Mouse (Mus musculus) embryonic facial prominence, embryonic 10.5 days (tissue): Measurements from ENCODE around the gene Kxd1. TPM values are rescaled to one million over a fixed set of nuclear protein-coding genes. Genes with fewer than 3 reads are reported as not detected.
A peak's percentile ranks its signal among the peaks of the same experiment; 100 is the strongest.

Experiments used
- DNase-seq: peaks from one replicate; pipeline ENCODE4 v3.0.0-alpha.2; 2017; ENCODE audit warnings: low spot score
- H3K27ac ChIP-seq: fragments of 300-500 bp; sonication (generic); replicated peaks from 2 replicates; pipeline ENCODE4 v1.5.1; 2016; ENCODE audit warnings: mild to moderate bottlenecking
- H3K27me3 ChIP-seq: fragments of 300-500 bp; sonication (generic); replicated peaks from 2 replicates; pipeline ENCODE4 v1.6.1; 2016; ENCODE audit warnings: low read depth, mild to moderate bottlenecking; ENCODE audit not compliant: poor library complexity, severe bottlenecking
- H3K36me3 ChIP-seq: fragments of 300-500 bp; sonication (generic); replicated peaks from 2 replicates; pipeline ENCODE4 v1.6.1; 2016; ENCODE audit warnings: mild to moderate bottlenecking, moderate library complexity
- H3K4me1 ChIP-seq: fragments of 300-500 bp; sonication (generic); 2 replicates; pipeline ENCODE4 v1.6.1; 2016
- H3K4me3 ChIP-seq: fragments of 300-500 bp; sonication (generic); 2 replicates; pipeline ENCODE4 v1.5.1; 2016; ENCODE audit warnings: mild to moderate bottlenecking, moderate library complexity
- H3K9me3 ChIP-seq: fragments of 300-500 bp; sonication (generic); 2 replicates; pipeline ENCODE4 v1.6.1; 2016; ENCODE audit warnings: mild to moderate bottlenecking
- WGBS: fragments of 180-500 bp; shearing (Covaris S2); methylation state at CpG from one replicate; pipeline ENCODE4 v1.1.7; 2016; 5-methylcytosine and 5-hydroxymethylcytosine counted together
- polyA plus RNA-seq: library from polyadenylated mRNA; unstranded; fragments of >200 nt; fragmentation: Nextera tagmentation; extraction: Ambion mirVana; gene quantifications from 2 replicates; pipeline ENCODE4 v1.2.1, GENCODE M21; 2016

The Kxd1 gene
- polyA plus RNA-seq, 1 experiment from 2014 or later, result 51.0 TPM

DNA sequence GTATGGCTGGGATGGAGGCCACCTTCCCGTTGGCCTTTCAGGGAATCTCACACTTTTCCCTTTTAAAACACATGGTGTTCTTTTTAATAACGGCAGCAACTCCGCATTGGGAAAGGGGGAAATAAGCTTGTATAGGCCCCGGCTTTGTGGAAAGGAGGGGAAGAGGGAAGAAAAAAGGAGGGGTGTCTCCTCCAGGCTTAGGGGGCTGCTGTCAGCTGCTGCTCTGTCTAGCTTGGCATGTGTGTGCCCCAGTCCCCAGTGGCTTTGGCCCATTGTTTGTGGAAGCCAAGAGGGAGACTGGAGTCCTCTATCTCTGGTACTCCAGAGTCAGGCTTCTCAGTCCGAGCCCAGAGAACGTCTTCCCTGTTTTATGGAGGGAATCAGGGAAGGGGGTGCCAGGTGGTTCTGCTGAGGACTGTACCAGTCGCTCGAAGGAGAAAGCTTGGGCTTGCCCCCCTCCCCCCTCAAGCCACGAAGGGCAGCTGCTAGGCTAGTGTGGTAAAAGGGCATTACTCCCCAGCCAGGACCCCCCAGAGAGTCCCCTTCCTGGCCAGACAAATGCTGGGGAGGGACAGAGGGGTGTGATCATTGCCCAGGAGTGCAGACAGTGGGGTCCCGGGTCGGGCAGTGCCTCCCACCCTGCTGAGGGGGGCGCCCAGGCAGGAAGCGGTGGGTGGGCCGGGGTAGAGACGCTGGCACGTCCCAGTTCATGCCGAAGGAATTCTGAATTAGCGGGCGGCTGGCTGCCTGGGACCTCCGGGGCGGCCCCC lies 32.6 kb downstream of the Kxd1 start:
- peak; percentile 59 for DNase-seq
- Histone ChIP-seq H3K27me3 (peaks cover 100% of the 10 kb centered on the region), H3K27ac (peak overlapping the region; percentile 87), H3K36me3 (peaks cover 28% of the 10 kb centered on the region), H3K9me3 (no peaks in the 10 kb centered on the region), H3K4me3 (peak overlapping the region; percentile 73), H3K4me1 (peaks cover 79% of the 10 kb centered on the region)
- 3% methylated on average over 21 of the region's 21 CpGs for WGBS

DNA sequence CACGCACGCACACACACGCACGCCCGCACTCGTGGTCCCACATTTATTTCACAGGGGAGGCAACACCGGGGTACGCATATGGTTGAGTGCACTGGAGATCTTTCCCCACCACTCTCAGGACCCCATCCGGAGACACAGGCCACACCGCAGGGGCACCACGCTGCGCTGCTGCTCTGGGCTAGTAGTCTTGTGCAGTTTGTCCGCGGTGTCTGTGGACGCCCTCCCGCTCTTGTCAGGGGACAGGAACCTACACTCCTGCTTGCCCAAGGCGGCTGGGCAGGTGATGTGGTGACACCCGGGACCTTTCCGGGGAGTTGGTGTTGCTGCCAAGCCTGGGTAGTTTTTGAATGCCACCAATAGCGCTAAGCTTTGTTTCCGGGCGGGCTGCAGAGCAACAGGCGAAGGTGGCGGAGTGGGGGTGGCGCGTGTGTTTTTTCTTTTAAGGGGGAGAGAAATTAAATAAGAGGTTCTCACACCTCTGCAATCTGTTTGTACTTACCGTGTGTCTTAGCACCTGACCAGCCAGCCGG lies 33.3 kb downstream of the Kxd1 start:
- H3K27ac ChIP-seq, result peak overlapping the region; percentile 87
- 2% methylated on average over 28 of the region's 28 CpGs for WGBS
- no peaks in the 10 kb centered on the region for H3K9me3 ChIP-seq
- peaks cover 79% of the 10 kb centered on the region for H3K4me1 ChIP-seq
- peak; percentile 60 for DNase-seq
- peaks cover 100% of the 10 kb centered on the region for H3K27me3 ChIP-seq
- H3K36me3 ChIP-seq, result peaks cover 21% of the 10 kb centered on the region
- H3K4me3 ChIP-seq, result peak overlapping the region; percentile 73

DNA sequence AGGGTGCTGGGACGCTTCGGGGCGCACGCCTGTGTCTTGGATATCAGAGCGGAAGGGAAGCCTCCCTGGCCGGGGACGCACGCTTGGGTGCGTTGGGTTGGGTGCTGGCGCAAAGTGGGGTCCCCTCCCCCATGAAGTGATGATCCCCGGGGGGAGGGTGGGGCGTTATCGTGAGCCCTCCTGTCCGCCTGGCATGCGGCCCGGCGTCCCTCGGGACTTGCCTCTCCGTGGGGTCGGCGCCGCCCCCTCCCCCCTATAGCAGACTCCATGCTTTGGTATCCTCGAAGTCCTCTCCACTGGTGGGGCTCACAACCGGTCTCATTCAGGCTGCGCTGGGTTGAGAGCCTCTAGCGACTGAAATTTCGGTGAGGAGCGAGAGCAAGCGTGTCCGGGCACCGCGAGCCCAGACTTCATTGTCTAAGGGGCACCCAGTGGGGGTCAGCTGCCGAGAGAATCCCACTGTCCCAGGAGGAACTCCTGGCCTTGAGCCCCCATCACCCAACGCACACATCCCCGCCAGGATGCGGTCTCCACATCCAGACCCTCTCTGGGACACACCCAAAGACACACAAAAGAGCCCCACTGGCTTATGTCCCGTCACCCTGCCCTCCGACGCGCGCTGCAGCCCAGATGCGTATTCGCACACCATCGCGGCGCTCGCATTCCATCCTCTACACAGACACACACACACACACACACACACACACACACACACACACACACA lies 33.9 kb downstream of the Kxd1 start:
- peaks cover 100% of the 10 kb centered on the region for H3K27me3 ChIP-seq
- DNase-seq, result peak; percentile 62

DNA sequence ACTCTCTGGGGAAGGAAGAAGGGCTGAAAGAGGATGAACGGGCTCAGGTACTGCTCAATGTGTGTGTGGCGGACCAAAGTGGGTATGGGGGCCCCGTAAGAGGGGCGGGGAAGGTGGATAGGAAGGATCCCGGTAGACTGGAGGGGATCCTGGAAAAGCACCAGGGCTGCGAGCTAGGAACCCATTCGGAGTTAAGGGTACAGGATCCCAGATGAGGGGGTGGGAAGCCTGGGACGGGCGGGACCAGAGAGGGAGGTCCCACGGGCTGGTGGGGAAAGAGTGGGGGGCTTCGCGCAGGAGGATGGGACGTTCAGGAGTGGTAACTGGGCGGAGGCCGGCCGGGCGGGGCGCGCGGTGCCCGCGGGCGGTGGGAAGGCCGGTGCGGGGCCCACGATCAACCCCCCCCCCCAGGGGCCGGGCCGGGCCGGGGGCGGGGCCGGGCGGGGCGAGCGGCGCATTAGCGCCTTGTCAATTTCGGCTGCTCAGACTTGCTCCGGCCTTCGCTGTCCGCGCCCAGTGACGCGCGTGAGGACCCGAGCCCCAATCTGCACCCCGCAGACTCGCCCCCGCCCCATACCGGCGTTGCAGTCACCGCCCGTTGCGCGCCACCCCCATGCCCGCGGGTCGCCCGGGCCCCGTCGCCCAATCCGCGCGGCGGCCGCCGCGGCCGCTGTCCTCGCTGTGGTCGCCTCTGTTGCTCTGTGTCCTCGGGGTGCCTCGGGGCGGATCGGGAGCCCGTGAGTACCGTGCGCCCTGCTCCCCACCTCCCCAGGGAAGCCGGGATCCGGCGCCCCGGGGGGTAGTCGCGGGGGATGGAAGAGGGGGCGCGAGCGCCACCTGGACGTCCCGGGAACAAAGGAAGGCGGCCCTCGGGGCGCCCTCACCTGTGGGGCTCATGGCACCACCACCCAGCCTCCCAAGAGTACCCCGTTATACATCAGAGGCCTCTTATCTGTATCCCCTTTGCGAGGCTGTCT lies 34.8 kb downstream of the Kxd1 start, which contains the start of gene Crlf1:
TSS of gene Crlf1 (plus strand) at position 495 of the 977 bp plus-strand sequence.
- peaks cover 100% of the 10 kb centered on the region for H3K27me3 ChIP-seq
- no peaks in the 10 kb centered on the region for H3K9me3 ChIP-seq
- under 1% methylated on average over 88 of the region's 93 CpGs for WGBS
- H3K4me1 ChIP-seq, result peaks cover 83% of the 10 kb centered on the region
- peaks cover 9% of the 10 kb centered on the region for H3K36me3 ChIP-seq
- H3K27ac ChIP-seq, result peak within 1 kb of the TSS; percentile 87
- peak within 1 kb of the TSS; percentile 73 for H3K4me3 ChIP-seq
- DNase-seq, result peak; percentile 75

More for the DNA sequence above, 33.9 kb downstream of the Kxd1 start:
- Histone ChIP-seq H3K36me3 (peaks cover 15% of the 10 kb centered on the region), H3K9me3 (no peaks in the 10 kb centered on the region), H3K27ac (peak overlapping the region; percentile 87), H3K4me1 (peaks cover 79% of the 10 kb centered on the region), H3K4me3 (peak overlapping the region; percentile 73)
- WGBS, result under 1% methylated on average over 47 of the region's 47 CpGs

DNA sequence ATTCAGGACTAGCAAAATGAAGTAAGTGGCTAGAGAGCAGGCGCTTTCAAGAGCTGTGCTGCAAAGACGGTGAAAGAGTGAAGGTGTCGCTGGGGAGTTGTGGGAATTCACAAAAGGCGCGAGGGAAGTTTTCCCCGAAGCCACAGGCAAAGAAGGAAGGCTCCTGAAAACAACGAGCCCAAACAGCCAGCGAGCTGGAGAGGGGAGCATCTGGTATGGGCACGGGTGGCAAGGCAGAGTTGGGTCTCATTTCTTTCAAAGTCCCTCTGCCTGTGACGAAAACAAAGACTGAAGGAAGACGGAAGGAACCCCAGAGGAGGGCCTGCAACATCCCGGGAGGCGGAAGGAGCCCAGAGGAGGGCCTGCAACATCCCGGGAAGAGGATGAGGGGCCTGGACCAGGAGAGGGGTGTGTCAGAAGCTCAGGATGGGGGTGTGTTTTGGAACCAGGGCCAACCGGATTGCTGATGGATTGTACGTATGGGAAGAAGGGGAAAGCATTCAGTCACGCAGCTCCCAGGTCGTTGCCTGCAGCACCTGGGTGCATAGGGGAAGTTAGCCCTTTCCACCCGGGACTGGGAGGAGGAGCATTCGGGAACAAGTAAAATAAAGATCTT lies 36.8 kb downstream of the Kxd1 start:
- H3K27ac ChIP-seq, result peak overlapping the region; percentile 87
- H3K27me3 ChIP-seq, result peaks cover 100% of the 10 kb centered on the region
- no peaks in the 10 kb centered on the region for H3K36me3 ChIP-seq
- peak overlapping the region; percentile 73 for H3K4me3 ChIP-seq
- peak; percentile 67 for DNase-seq
- peaks cover 100% of the 10 kb centered on the region for H3K4me1 ChIP-seq
- H3K9me3 ChIP-seq, result no peaks in the 10 kb centered on the region
- 1% methylated on average over 20 of the region's 20 CpGs for WGBS

DNA sequence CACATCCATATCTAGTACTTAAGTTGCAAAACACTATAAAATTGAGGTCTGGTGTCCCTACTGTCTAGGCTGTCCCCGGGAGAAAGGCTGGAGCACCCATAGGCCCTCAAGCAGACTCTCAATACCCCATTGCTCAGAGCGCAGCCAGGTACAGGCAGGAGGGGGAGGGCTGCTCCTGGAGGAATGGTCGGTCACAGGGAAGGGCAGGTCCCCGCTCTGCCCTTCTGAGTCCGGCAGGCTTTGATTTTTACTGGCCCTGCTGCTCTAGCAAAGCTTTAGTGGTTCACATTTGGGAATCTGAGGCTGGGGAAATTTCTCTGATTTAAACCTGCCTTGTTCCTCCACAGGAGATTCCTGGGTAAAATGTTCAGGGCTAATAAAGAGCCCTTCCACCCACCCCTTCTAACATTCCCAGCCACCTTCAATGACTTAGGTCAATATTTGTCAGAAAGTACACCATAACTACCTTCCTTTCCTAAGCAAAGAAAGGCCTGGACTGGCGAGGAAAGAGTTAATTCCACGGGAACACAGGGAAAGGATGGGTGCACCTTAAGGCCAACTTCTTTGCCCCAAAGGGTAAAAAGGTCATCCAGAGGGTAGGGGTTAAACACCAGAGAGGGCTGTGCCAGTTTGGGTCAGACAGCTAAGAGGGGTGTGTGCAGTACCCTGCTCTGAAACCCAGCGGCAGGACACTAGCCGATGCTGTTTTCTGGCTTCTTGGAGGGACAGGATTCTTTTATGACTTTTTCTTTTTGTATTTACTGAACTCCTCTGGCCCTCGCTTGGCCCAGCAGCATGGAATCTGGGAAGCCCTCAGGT lies 37.5 kb downstream of the Kxd1 start:
- peaks cover 98% of the 10 kb centered on the region for H3K4me1 ChIP-seq
- no peak for DNase-seq
- H3K36me3 ChIP-seq, result no peaks in the 10 kb centered on the region
- H3K9me3 ChIP-seq, result no peaks in the 10 kb centered on the region
- peak overlapping the region; percentile 73 for H3K4me3 ChIP-seq
- peak overlapping the region; percentile 87 for H3K27ac ChIP-seq
- peaks cover 100% of the 10 kb centered on the region for H3K27me3 ChIP-seq
- 3% methylated on average over 10 of the region's 10 CpGs for WGBS

DNA sequence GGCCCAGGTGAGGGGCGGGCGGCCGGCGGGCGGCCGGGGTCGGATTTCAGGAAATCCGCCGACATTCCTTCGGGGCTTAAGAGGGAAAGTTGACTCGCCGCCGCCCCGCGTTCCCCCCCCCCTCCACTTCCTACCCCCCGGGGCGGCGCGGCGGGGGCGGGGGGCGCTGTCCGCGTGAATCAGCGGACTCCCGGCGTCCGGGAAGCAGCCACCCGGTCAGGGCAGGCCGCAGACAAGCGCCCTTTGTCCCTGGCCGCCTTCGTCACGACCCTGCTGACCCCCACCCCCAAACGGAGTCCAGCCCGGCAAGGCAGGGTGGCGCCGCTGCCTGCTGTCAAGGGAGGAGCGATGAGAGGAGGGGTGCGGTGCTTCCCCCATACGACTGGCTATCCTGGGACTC lies 38.2 kb downstream of the Kxd1 start:
- Histone ChIP-seq H3K27me3 (peaks cover 100% of the 10 kb centered on the region), H3K27ac (peak overlapping the region; percentile 87), H3K36me3 (peaks cover 6% of the 10 kb centered on the region; the same call in 1 of the 2 replicates), H3K4me3 (peak overlapping the region; percentile 73), H3K9me3 (no peaks in the 10 kb centered on the region), H3K4me1 (peaks cover 91% of the 10 kb centered on the region)
- under 1% methylated on average over 41 of the region's 41 CpGs for WGBS
- DNase-seq, result peak; percentile 77

DNA sequence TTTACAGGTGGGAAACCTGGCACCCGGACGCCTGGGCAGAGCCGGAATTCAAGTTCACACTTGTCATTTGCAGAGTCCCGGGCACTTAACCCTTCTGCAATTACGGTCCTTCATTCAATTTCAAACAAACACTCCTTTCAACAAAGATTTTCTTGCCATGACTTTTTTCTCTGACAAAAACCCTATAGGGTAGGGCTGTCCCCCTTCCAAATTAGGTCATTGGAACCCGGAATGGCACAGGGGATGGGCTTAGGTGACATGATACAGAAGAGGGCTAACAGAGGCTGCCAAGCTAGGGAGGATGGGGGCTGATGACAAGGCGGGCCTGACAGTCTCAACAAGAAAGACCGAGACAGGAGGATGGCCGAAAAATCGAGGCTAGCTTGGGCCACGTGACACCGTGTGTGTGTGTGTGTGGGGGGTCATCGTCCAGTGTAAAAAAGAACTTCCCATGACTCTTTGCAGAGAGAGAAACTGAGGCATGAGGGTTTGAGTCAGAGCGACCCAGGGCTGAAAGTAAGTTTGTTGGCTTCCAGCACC lies 38.8 kb downstream of the Kxd1 start:
- Histone ChIP-seq H3K36me3 (peaks cover 8% of the 10 kb centered on the region; the same call in 1 of the 2 replicates), H3K27ac (peak overlapping the region; percentile 87), H3K4me1 (peaks cover 85% of the 10 kb centered on the region), H3K9me3 (no peaks in the 10 kb centered on the region), H3K4me3 (peak overlapping the region; percentile 73), H3K27me3 (peaks cover 100% of the 10 kb centered on the region)
- WGBS, result under 1% methylated on average over 14 of the region's 14 CpGs
- DNase-seq, result peak; percentile 67

DNA sequence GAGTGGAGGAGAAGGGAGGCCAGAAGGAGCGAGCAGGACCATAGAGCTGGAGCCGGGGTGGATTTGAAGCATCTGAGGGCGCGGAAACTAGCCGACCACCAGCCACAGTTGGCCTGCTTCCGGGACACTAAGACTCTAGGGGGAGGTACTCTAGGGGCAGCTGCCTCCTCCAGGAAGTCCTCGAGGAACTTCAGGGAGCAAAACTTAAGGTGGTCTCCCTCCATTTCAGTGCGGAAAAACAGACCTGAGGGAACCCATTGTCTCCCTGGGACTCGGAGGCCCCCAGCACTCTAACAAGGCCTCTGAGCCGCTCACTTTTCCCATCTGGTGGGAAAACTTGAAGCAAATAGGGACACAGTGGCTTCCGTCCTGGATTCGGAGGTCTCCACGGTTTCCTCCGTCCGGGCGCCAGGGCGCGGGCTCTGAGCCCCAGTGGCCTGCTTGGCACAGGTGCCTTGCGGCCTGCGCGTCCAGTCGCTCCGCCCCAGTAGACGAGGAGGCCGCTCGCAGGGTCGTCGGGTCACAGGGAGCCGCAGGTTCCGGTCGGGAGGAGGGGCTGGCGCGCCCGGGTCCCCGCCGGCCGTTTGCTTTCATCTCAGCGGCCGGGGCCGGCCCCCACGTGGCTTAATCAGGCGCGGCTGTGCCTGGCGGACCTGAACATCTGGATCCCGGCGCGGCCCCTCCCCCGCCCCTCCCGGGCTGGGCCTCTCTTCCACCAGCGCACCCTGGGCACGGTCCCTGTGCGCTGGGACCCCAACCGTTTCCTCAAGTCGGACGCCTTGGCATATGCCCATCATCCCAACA lies 39.6 kb downstream of the Kxd1 start:
- peaks cover 8% of the 10 kb centered on the region; the same call in 1 of the 2 replicates for H3K36me3 ChIP-seq
- H3K4me1 ChIP-seq, result peaks cover 77% of the 10 kb centered on the region
- peaks cover 100% of the 10 kb centered on the region for H3K27me3 ChIP-seq
- 2% methylated on average over 55 of the region's 55 CpGs for WGBS
- H3K27ac ChIP-seq, result peak overlapping the region; percentile 87
- DNase-seq, result peak; percentile 92
- H3K4me3 ChIP-seq, result peak overlapping the region; percentile 73
- H3K9me3 ChIP-seq, result no peaks in the 10 kb centered on the region

DNA sequence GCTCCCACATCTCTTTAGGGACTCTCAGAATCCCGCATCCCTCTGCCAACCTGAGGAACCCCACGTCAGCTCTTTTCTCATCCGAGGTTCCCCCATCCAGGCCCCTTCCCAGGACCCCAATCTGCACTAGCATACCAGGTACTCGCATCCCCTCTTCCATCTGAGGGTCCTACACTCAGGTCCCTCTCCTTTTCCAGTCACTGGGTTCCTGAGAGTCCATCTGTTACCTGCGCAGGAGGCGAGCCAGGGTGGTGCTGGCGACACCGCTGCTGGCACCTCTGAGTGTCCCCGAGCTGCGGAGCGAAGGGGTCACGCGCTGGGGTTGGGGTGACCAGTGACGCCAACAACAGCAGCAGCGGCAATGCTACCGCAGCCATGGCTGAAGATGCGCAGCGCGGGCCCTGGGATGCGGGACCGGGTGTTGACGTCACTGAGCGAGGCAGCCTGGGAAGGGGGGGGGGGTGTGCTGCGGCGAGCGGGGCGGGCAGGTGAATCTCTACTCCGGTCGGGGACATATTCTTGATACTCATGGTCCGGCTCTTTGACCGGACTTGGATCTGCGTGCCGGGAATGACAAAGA lies 40.7 kb downstream of the Kxd1 start, which contains the start of gene Tmem59l:
TSS of gene Tmem59l (minus strand) at position 418 of the 580 bp plus-strand sequence.
- H3K9me3 ChIP-seq, result no peaks in the 10 kb centered on the region
- peaks cover 65% of the 10 kb centered on the region for H3K4me1 ChIP-seq
- no peak for DNase-seq
- peaks cover 99% of the 10 kb centered on the region for H3K27me3 ChIP-seq
- 3% methylated on average over 33 of the region's 33 CpGs for WGBS
- H3K4me3 ChIP-seq, result peak within 1 kb of the TSS; percentile 73
- peak within 1 kb of the TSS; percentile 87 for H3K27ac ChIP-seq
- peaks cover 8% of the 10 kb centered on the region; the same call in 1 of the 2 replicates for H3K36me3 ChIP-seq
